Mouse (Mus musculus) liver, embryonic 11.5 days (tissue): Measurements from ENCODE around the gene Casp8ap2. TPM values are rescaled to one million over a fixed set of nuclear protein-coding genes. Genes with fewer than 3 reads are reported as not detected.

Experiments
- ATAC-seq: fragments of 200-750 bp; cut with Nextera tagmentation; replicated peaks from 2 replicates; pipeline ENCODE4 v1.8.0; 2017; ENCODE audit warnings: moderate number of reproducible peaks, mild to moderate bottlenecking, moderate TSS enrichment, moderate library complexity; ENCODE audit not compliant: low FRiP score
- DNase-seq: peaks from one replicate; pipeline ENCODE4 v3.0.0-alpha.2; 2017; ENCODE audit warnings: low spot score
- H3K27ac ChIP-seq: fragments of 300-500 bp; sonication (generic); 2 replicates; pipeline ENCODE4 v1.5.1; 2014; ENCODE audit warnings: mild to moderate bottlenecking, low read depth, low read length, control low read depth
- H3K27me3 ChIP-seq: fragments of 300-500 bp; sonication (generic); replicated peaks from 2 replicates; pipeline ENCODE4 v1.6.1; 2014; ENCODE audit warnings: low read length, mixed read lengths; ENCODE audit not compliant: control insufficient read depth, insufficient read depth
- H3K36me3 ChIP-seq: fragments of 300-500 bp; sonication (generic); 2 replicates; pipeline ENCODE4 v1.6.1; 2014; ENCODE audit warnings: mild to moderate bottlenecking, low read length, moderate library complexity, mixed read lengths; ENCODE audit not compliant: control insufficient read depth, insufficient read depth
- H3K4me1 ChIP-seq: fragments of 300-500 bp; sonication (generic); replicated peaks from 2 replicates; pipeline ENCODE4 v1.6.1; 2014; ENCODE audit warnings: low read length, mixed read lengths; ENCODE audit not compliant: control insufficient read depth, insufficient read depth
- H3K4me2 ChIP-seq: fragments of 300-500 bp; sonication (generic); 2 replicates; pipeline ENCODE4 v1.6.1; 2014; ENCODE audit warnings: mild to moderate bottlenecking, control low read depth, moderate library complexity
- H3K4me3 ChIP-seq: fragments of 300-500 bp; sonication (generic); 2 replicates; pipeline ENCODE4 v1.5.1; 2014; ENCODE audit warnings: low read depth, low read length, control low read depth
- H3K9ac ChIP-seq: fragments of 300-500 bp; sonication (generic); 2 replicates; pipeline ENCODE4 v1.6.1; 2014; ENCODE audit warnings: low read depth, low read length, control low read depth
- H3K9me3 ChIP-seq: fragments of 300-500 bp; sonication (generic); 2 replicates; pipeline ENCODE4 v1.6.1; 2016; ENCODE audit warnings: low read length, inconsistent platforms, mixed read lengths; ENCODE audit not compliant: control insufficient read depth
- WGBS: fragments of 180-500 bp; shearing (Covaris S2); extraction: QIAGEN DNeasy Blood & Tissue Kit; methylation state at CpG from one replicate; pipeline ENCODE4 v1.1.7; 2014; 5-methylcytosine and 5-hydroxymethylcytosine counted together
- polyA plus RNA-seq: library from polyadenylated mRNA; unstranded; fragments of >200 nt; fragmentation: Nextera tagmentation; extraction: Ambion mirVana; gene quantifications from 2 replicates; pipeline ENCODE4 v1.2.1, GENCODE M21; 2014

Gene Casp8ap2
- polyA plus RNA-seq, 1 experiment from 2014 or later: 43.2 TPM

GRCm38 (mm10) chr4:32651669-32652068 lies 36.4 kb downstream of the Casp8ap2 start:
- no peak overlapping the region for H3K4me3 ChIP-seq
- no peak overlapping the region for H3K27ac ChIP-seq
- no peaks in the 10 kb centered on the region for H3K9me3 ChIP-seq
- DNase-seq (no peak), ATAC-seq (peak; percentile 72)
- no peaks in the 10 kb centered on the region for H3K27me3 ChIP-seq
- no peak overlapping the region for H3K9ac ChIP-seq
- H3K36me3 ChIP-seq: peaks cover 11% of the 10 kb centered on the region; the same call in 1 of the 2 replicates
- no peaks in the 10 kb centered on the region for H3K4me1 ChIP-seq
- H3K4me2 ChIP-seq: no peak overlapping the region
- 62% methylated on average over 5 of the region's 5 CpGs for WGBS

GRCm38 (mm10) chr4:32656146-32656904 lies 41.1 kb downstream of the Casp8ap2 start:
- peak overlapping the region; percentile 57 for H3K27ac ChIP-seq
- no peaks in the 10 kb centered on the region for H3K9me3 ChIP-seq
- no peak for DNase-seq
- H3K27me3 ChIP-seq: no peaks in the 10 kb centered on the region
- 0 out of 2 replicates have a peak, but pooled peaks cover 3% of the 10 kb centered on the region for H3K36me3 ChIP-seq
- peaks cover 7% of the 10 kb centered on the region for H3K4me1 ChIP-seq
- ATAC-seq: peak; percentile 24; the same call in 1 of the 2 replicates
- H3K4me2 ChIP-seq: peak overlapping the region; percentile 84
- H3K9ac ChIP-seq: peak overlapping the region; percentile 82
- WGBS: 57% methylated on average over 11 of the region's 11 CpGs
- peak overlapping the region; percentile 97 for H3K4me3 ChIP-seq

- DNase-seq (peak; percentile 92), ATAC-seq (peak; percentile 83)
- Histone ChIP-seq H3K27ac (peak within 1 kb of the TSS; percentile 57), H3K4me1 (peaks cover 7% of the 10 kb centered on the region), H3K9me3 (no peaks in the 10 kb centered on the region), H3K27me3 (no peaks in the 10 kb centered on the region), H3K36me3 (no peaks in the 10 kb centered on the region), H3K4me3 (peak within 1 kb of the TSS; percentile 97), H3K9ac (peak within 1 kb of the TSS; percentile 82), H3K4me2 (peak within 1 kb of the TSS; percentile 84)
- under 1% methylated on average over 68 of the region's 68 CpGs for WGBS
Measured at GRCm38 (mm10) chr4:32656918-32657662, 41.8 kb downstream of the Casp8ap2 start, which contains the start of gene Mdn1. TSS of gene Mdn1 (plus strand) at chr4:32657119.

GRCm38 (mm10) chr4:32665843-32666242 lies 50.6 kb downstream of the Casp8ap2 start:
- no peak overlapping the region for H3K9ac ChIP-seq
- H3K4me3 ChIP-seq: no peak overlapping the region
- H3K4me2 ChIP-seq: no peak overlapping the region
- no peak for DNase-seq
- peaks cover 31% of the 10 kb centered on the region for H3K36me3 ChIP-seq
- no peak for ATAC-seq
- H3K4me1 ChIP-seq: no peaks in the 10 kb centered on the region
- whole genome bisulfite sequencing: 88% methylated on average over 4 of the region's 4 CpGs
- H3K27me3 ChIP-seq: no peaks in the 10 kb centered on the region
- no peak overlapping the region for H3K27ac ChIP-seq
- no peaks in the 10 kb centered on the region for H3K9me3 ChIP-seq

GRCm38 (mm10) chr4:32668291-32668690 lies 53.0 kb downstream of the Casp8ap2 start:
- H3K27ac ChIP-seq: no peak overlapping the region
- no peak overlapping the region for H3K4me3 ChIP-seq
- no peak for DNase-seq
- H3K9me3 ChIP-seq: no peaks in the 10 kb centered on the region
- no peak overlapping the region for H3K4me2 ChIP-seq
- peaks cover 31% of the 10 kb centered on the region for H3K36me3 ChIP-seq
- WGBS: 89% methylated on average over 1 of the region's 1 CpGs
- no peak for ATAC-seq
- H3K27me3 ChIP-seq: no peaks in the 10 kb centered on the region
- H3K4me1 ChIP-seq: no peaks in the 10 kb centered on the region
- no peak overlapping the region for H3K9ac ChIP-seq

GRCm38 (mm10) chr4:32669825-32670224 lies 54.6 kb downstream of the Casp8ap2 start:
- no peaks in the 10 kb centered on the region for H3K27me3 ChIP-seq
- 86% methylated on average over 2 of the region's 2 CpGs for WGBS
- ATAC-seq (no peak), DNase-seq (no peak)
- H3K36me3 ChIP-seq: peaks cover 30% of the 10 kb centered on the region
- H3K9me3 ChIP-seq: no peaks in the 10 kb centered on the region
- H3K4me2 ChIP-seq: no peak overlapping the region
- no peaks in the 10 kb centered on the region for H3K4me1 ChIP-seq
- H3K27ac ChIP-seq: no peak overlapping the region
- H3K9ac ChIP-seq: no peak overlapping the region
- no peak overlapping the region for H3K4me3 ChIP-seq

GRCm38 (mm10) chr4:32674025-32674424 lies 58.8 kb downstream of the Casp8ap2 start:
- H3K9ac ChIP-seq: no peak overlapping the region
- DNase-seq: no peak
- 89% methylated on average over 2 of the region's 2 CpGs for WGBS
- H3K4me3 ChIP-seq: no peak overlapping the region
- no peak overlapping the region for H3K4me2 ChIP-seq
- no peak overlapping the region for H3K27ac ChIP-seq
- H3K27me3 ChIP-seq: no peaks in the 10 kb centered on the region
- no peaks in the 10 kb centered on the region for H3K9me3 ChIP-seq
- no peak for ATAC-seq
- peaks cover 23% of the 10 kb centered on the region for H3K36me3 ChIP-seq
- H3K4me1 ChIP-seq: no peaks in the 10 kb centered on the region

- H3K9me3 ChIP-seq: no peaks in the 10 kb centered on the region
- H3K27me3 ChIP-seq: no peaks in the 10 kb centered on the region
- no peak overlapping the region for H3K4me2 ChIP-seq
- H3K9ac ChIP-seq: no peak overlapping the region
- 87% methylated on average over 3 of the region's 3 CpGs for WGBS
- H3K36me3 ChIP-seq: peaks cover 9% of the 10 kb centered on the region
- no peak overlapping the region for H3K4me3 ChIP-seq
- H3K4me1 ChIP-seq: no peaks in the 10 kb centered on the region
- ATAC-seq (no peak), DNase-seq (no peak)
- H3K27ac ChIP-seq: no peak overlapping the region
Measured at GRCm38 (mm10) chr4:32677471-32677870, 62.2 kb downstream of the Casp8ap2 start.
